Mouse (Mus musculus): ENCODE results near the gene Def6. TPM values are rescaled to one million over a fixed set of nuclear protein-coding genes. Genes with fewer than 3 reads are reported as not detected.
A peak's percentile ranks its signal among the peaks of the same experiment; 100 is the strongest.
"Not testable (repeated sequence)": the region's sequence is repeated elsewhere in the genome, so short reads cannot be mapped to it uniquely, and the experiment has no call there.

The Def6 gene
- polyA plus RNA-seq, 1 experiment from 2014 or later: 2.9 TPM

DNA sequence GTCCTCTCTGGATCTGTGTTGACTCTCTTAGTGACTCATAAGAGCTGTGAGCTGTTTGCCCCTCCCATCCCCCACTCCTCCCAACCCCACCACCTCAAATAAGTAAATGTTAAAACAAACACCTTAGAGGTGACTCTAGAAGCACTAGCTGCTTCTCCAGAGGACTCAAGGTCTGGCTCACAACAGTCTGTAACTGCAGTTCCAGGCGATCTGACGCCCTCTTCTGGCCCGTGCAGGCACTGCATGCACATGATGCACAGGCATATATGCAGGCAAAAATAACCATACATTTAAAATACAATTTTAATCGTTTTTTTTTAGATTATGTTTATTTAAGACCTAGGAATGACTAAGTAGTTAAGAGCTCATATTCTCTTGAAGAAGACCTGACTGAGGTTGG is 5.7 kb downstream of the Def6 start:
- Histone ChIP-seq H3K36me3 (ENCODE audit: control insufficient read depth, insufficient read depth, low read length) (no peaks in the 10 kb centered on the region), H3K27ac (ENCODE audit: low read depth, low read length) (no peak overlapping the region), H3K27me3 (ENCODE audit: control insufficient read depth, insufficient read depth, low read length) (no peaks in the 10 kb centered on the region), H3K4me1 (replicated peaks; ENCODE audit: control insufficient read depth, insufficient read depth, low read length) (no peaks in the 10 kb centered on the region), H3K9me3 (ENCODE audit: control insufficient read depth, low read length) (no peaks in the 10 kb centered on the region), H3K9ac (ENCODE audit: low read depth, low read length) (no peak overlapping the region), H3K4me3 (ENCODE audit: low read depth, low read length) (no peak overlapping the region), H3K4me2 (replicated peaks; ENCODE audit: low read depth, low read length) (no peak overlapping the region)
- 34% methylated on average over 4 of the region's 4 CpGs for WGBS
- ATAC-seq (ENCODE audit: low FRiP score): no peak
- DNase-seq (ENCODE audit: low spot score): no peak

DNA sequence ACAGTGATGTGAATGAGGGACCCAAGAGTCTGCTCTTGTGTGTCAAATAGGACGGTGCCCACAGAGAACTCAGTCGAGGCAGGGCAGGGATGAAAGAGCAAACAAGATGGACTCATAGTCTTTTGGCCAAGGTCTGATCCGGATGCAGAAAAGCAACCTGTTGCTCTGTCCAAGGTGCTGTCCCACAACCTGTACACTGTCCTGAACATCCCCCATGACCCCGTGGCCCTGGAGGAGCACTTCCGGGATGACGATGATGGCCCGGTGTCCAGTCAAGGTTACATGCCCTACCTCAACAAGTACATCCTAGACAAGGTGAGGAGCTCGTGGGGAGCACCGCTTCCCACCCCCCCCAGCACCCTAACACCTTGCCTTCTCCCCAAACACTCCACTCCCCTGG is 9.2 kb downstream of the Def6 start:
- WGBS: 84% methylated on average over 9 of the region's 9 CpGs
- Histone ChIP-seq H3K9me3 (ENCODE audit: control insufficient read depth, low read length) (no peaks in the 10 kb centered on the region), H3K4me1 (replicated peaks; ENCODE audit: control insufficient read depth, insufficient read depth, low read length) (no peaks in the 10 kb centered on the region)

DNA sequence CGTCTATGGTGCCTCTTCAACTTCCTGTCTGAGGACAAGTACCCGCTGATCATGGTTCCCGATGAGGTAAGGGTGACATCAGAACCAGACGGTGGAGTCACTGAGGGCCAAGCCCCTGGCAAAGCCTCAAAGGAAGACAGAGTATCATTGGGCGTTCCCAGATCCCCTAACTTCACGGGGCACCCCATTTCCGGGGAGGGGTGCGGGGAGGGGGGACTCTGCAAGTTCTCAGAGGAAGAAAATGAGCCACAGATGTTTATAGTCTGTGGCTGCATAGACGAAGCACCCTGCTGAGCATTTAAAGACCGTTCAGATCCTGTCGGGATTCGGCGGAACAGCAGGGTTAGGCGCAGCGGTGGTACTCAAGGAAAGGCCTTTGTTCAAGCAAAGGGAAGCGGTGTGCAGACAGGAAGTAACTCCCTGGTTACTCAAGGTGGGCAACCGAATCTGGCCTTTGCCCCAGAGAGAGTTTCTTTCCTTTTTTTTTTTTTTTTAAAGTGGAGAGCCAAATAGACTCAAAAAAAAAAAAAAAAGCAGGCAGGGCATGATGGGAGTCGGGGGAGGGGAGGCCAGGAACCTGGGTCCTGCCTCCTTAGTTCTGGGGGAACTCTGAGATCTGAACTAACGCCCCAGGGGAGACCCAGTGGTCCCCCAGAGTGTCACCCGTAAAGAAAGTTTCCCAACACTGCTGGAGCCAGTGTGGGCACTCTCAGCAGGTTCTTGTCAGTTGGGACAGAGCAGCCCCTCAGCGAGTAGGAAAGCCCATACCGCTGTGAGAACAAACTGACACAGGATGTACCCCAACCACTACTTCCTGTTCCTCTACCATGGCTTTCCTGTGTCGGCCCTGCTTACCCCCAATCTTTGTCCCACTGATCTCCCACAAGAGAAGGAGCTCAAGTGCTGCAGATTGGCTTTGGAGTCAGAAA is 10.4 kb downstream of the Def6 start:
- Histone ChIP-seq H3K36me3 (ENCODE audit: control insufficient read depth, insufficient read depth, low read length) (no peaks in the 10 kb centered on the region), H3K4me3 (ENCODE audit: low read depth, low read length) (no peak overlapping the region), H3K4me2 (replicated peaks; ENCODE audit: low read depth, low read length) (no peak overlapping the region), H3K9ac (ENCODE audit: low read depth, low read length) (no peak overlapping the region), H3K27me3 (ENCODE audit: control insufficient read depth, insufficient read depth, low read length) (no peaks in the 10 kb centered on the region), H3K9me3 (ENCODE audit: control insufficient read depth, low read length) (no peaks in the 10 kb centered on the region), H3K27ac (ENCODE audit: low read depth, low read length) (no peak overlapping the region), H3K4me1 (replicated peaks; ENCODE audit: control insufficient read depth, insufficient read depth, low read length) (no peaks in the 10 kb centered on the region; the same call in 1 of the 2 replicates)
- WGBS: 23% methylated on average over 23 of the region's 23 CpGs
- ATAC-seq (ENCODE audit: low FRiP score) (no peak), DNase-seq (ENCODE audit: low spot score) (no peak)

More for the DNA sequence above, 9.2 kb downstream of the Def6 start:
- H3K9ac ChIP-seq (ENCODE audit: low read depth, low read length): no peak overlapping the region
- H3K27ac ChIP-seq (ENCODE audit: low read depth, low read length): no peak overlapping the region
- no peak for ATAC-seq (ENCODE audit: low FRiP score)
- H3K4me3 ChIP-seq (ENCODE audit: low read depth, low read length): no peak overlapping the region
- no peak for DNase-seq (ENCODE audit: low spot score)
- H3K4me2 ChIP-seq (replicated peaks; ENCODE audit: low read depth, low read length): no peak overlapping the region
- H3K36me3 ChIP-seq (ENCODE audit: control insufficient read depth, insufficient read depth, low read length): no peaks in the 10 kb centered on the region
- no peaks in the 10 kb centered on the region for H3K27me3 ChIP-seq (ENCODE audit: control insufficient read depth, insufficient read depth, low read length)

DNA sequence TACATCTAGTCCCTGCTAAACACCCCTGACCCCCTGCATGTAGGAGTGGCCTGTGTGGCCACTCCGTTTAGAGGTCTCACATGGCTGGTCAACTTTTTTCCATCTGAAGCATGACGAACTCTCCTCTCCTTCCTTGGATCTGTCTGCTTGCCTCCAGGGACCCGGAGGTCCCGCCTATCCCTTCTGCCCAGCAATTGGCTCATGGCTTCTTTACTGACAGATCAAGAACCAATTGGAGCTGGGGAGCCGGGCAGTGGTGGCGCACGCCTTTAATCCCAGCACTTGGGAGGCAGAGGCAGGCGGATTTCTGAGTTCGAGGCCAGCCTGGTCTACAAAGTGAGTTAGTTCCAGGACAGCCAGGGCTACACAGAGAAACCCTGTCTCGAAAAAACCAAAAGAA is 14.9 kb downstream of the Def6 start:
- WGBS: 91% methylated on average over 10 of the region's 10 CpGs
- DNase-seq (ENCODE audit: low spot score); H3K4me3 ChIP-seq (ENCODE audit: low read depth, low read length); H3K4me1 ChIP-seq (replicated peaks; ENCODE audit: control insufficient read depth, insufficient read depth, low read length); H3K9ac ChIP-seq (ENCODE audit: low read depth, low read length); H3K4me2 ChIP-seq (replicated peaks; ENCODE audit: low read depth, low read length); H3K27me3 ChIP-seq (ENCODE audit: control insufficient read depth, insufficient read depth, low read length); H3K36me3 ChIP-seq (ENCODE audit: control insufficient read depth, insufficient read depth, low read length); H3K9me3 ChIP-seq (ENCODE audit: control insufficient read depth, low read length); H3K27ac ChIP-seq (ENCODE audit: low read depth, low read length); ATAC-seq (ENCODE audit: low FRiP score): not testable (repeated sequence)

DNA sequence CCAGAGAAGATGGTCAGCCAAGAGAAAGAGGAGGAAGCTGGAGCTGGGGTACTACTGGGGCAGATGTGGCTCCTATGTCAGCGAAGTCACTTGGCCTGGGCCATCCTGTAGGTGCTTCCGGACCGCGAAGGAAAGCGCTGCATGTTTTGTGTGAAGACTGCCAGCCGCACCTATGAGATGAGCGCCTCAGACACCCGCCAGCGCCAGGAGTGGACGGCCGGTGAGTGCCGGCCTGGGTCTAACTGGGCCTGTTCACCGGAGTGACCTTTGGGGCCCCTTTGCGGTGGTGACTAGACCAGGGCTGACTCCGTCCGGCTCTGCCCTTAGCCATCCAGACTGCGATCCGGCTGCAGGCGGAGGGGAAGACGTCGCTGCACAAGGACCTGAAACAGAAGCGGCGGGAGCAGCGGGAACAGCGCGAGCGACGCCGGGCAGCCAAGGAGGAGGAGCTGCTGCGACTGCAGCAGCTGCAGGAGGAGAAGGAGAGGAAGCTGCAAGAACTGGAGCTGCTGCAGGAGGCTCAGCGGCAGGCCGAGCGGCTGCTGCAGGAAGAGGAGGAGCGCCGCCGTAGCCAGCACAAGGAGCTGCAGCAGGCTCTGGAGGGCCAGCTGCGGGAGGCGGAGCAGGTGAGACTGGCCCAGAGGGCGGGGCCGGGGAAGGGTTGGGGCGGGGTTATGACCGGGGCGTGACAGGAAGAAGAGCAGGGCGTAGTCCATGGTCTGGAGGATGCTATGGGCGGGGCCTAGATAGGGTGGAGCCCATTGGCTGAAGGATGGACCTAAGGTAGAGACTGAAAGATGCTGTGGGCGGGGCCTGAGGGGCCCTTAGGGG is 16.2 kb downstream of the Def6 start:
- 1% methylated on average over 46 of the region's 46 CpGs for WGBS

DNA sequence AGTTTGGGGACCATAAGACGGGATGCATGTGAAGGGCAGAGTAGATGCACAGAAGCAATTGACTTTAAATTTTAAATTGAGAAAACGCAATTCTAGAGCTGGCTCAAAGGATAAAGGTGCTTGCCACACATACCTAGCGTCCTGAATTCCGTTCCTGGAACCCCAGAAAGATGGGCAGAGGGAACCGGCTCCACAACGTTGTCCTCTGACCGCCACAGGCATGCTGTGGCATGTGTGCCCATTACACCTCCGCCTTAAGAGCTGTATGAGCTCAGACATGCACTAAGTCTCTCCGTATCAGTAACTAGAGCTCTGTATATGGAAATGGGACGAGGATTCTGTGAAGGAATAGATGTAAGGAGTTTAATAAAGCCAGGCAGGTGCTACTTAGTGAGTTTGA is 17.0 kb downstream of the Def6 start:
- H3K9me3 ChIP-seq (ENCODE audit: control insufficient read depth, low read length): no peaks in the 10 kb centered on the region
- ATAC-seq (ENCODE audit: low FRiP score) (no peak), DNase-seq (ENCODE audit: low spot score) (no peak)
- H3K4me1 ChIP-seq (replicated peaks; ENCODE audit: control insufficient read depth, insufficient read depth, low read length): no peaks in the 10 kb centered on the region; the same call in 1 of the 2 replicates
- no peak overlapping the region for H3K27ac ChIP-seq (ENCODE audit: low read depth, low read length)
- H3K36me3 ChIP-seq (ENCODE audit: control insufficient read depth, insufficient read depth, low read length): no peaks in the 10 kb centered on the region
- H3K9ac ChIP-seq (ENCODE audit: low read depth, low read length): no peak overlapping the region
- no peaks in the 10 kb centered on the region for H3K27me3 ChIP-seq (ENCODE audit: control insufficient read depth, insufficient read depth, low read length)
- H3K4me2 ChIP-seq (replicated peaks; ENCODE audit: low read depth, low read length): no peak overlapping the region
- H3K4me3 ChIP-seq (ENCODE audit: low read depth, low read length): no peak overlapping the region
- WGBS: 89% methylated on average over 10 of the region's 10 CpGs

More for the DNA sequence above, 16.2 kb downstream of the Def6 start:
- no peaks in the 10 kb centered on the region for H3K9me3 ChIP-seq (ENCODE audit: control insufficient read depth, low read length)
- peak overlapping the region; percentile 54 for H3K4me3 ChIP-seq (ENCODE audit: low read depth, low read length)
- no peaks in the 10 kb centered on the region; the same call in 1 of the 2 replicates for H3K4me1 ChIP-seq (replicated peaks; ENCODE audit: control insufficient read depth, insufficient read depth, low read length)
- H3K36me3 ChIP-seq (ENCODE audit: control insufficient read depth, insufficient read depth, low read length): no peaks in the 10 kb centered on the region
- DNase-seq (ENCODE audit: low spot score): peak; percentile 89
- H3K27me3 ChIP-seq (ENCODE audit: control insufficient read depth, insufficient read depth, low read length): no peaks in the 10 kb centered on the region
- peak overlapping the region; percentile 93 for H3K4me2 ChIP-seq (replicated peaks; ENCODE audit: low read depth, low read length)
- peak; percentile 92 for ATAC-seq (ENCODE audit: low FRiP score)
- peak overlapping the region; percentile 80 for H3K27ac ChIP-seq (ENCODE audit: low read depth, low read length)
- H3K9ac ChIP-seq (ENCODE audit: low read depth, low read length): peak overlapping the region; percentile 79

DNA sequence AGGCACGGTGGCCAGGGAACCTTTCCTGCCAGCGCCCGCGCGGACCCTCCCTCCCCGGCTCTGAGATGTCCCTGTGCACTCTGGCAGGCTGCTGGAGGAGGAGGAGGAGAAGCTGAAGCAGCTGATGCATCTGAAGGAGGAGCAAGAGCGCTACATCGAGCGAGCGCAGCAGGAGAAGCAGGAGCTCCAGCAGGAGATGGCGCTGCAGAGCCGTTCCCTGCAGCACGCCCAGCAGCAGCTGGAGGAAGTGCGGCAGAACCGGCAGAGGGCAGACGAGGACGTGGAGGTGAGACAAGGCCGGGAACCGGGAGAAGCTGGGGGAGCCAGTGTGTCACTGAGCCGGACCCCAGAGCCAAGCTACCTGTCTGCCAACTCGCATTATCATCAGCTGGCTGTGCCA is 18.4 kb downstream of the Def6 start:
- no peaks in the 10 kb centered on the region for H3K27me3 ChIP-seq (ENCODE audit: control insufficient read depth, insufficient read depth, low read length)
- DNase-seq (ENCODE audit: low spot score) (peak; percentile 89), ATAC-seq (ENCODE audit: low FRiP score) (peak; percentile 62)
- no peak overlapping the region for H3K27ac ChIP-seq (ENCODE audit: low read depth, low read length)
- H3K9ac ChIP-seq (ENCODE audit: low read depth, low read length): peak overlapping the region; percentile 40
- H3K4me1 ChIP-seq (replicated peaks; ENCODE audit: control insufficient read depth, insufficient read depth, low read length): no peaks in the 10 kb centered on the region; the same call in 1 of the 2 replicates
- H3K36me3 ChIP-seq (ENCODE audit: control insufficient read depth, insufficient read depth, low read length): no peaks in the 10 kb centered on the region
- H3K9me3 ChIP-seq (ENCODE audit: control insufficient read depth, low read length): no peaks in the 10 kb centered on the region
- under 1% methylated on average over 21 of the region's 21 CpGs for WGBS
- peak overlapping the region; percentile 18 for H3K4me3 ChIP-seq (ENCODE audit: low read depth, low read length)
- H3K4me2 ChIP-seq (replicated peaks; ENCODE audit: low read depth, low read length): peak overlapping the region; percentile 46

DNA sequence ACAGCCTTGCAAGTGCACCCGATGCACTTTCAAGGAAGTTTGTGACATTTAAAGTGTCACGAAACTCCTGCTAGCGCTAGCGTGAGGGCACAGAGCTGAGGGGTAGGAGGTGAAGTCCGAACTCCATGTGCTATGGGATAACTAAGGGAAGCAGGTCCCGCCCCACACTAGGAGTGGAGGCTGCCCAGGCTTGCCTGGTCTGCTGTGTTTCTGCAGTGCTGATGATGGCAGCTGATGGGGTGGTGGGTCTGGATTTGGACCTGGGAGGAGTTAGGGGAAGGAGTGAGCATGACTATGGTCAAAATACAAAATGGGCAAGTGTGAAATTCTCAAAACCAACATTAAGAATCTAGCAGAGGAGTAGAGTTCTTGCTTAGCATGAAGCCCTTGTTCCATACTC is 22.9 kb downstream of the Def6 start:
- no peaks in the 10 kb centered on the region for H3K4me1 ChIP-seq (replicated peaks; ENCODE audit: control insufficient read depth, insufficient read depth, low read length)
- no peak for DNase-seq (ENCODE audit: low spot score)
- H3K27ac ChIP-seq (ENCODE audit: low read depth, low read length): no peak overlapping the region
- H3K9me3 ChIP-seq (ENCODE audit: control insufficient read depth, low read length): no peaks in the 10 kb centered on the region
- H3K4me2 ChIP-seq (replicated peaks; ENCODE audit: low read depth, low read length): no peak overlapping the region
- 90% methylated on average over 6 of the region's 6 CpGs for WGBS
- H3K4me3 ChIP-seq (ENCODE audit: low read depth, low read length): no peak overlapping the region
- H3K27me3 ChIP-seq (ENCODE audit: control insufficient read depth, insufficient read depth, low read length): no peaks in the 10 kb centered on the region
- no peaks in the 10 kb centered on the region for H3K36me3 ChIP-seq (ENCODE audit: control insufficient read depth, insufficient read depth, low read length)
- ATAC-seq (ENCODE audit: low FRiP score): no peak
- H3K9ac ChIP-seq (ENCODE audit: low read depth, low read length): no peak overlapping the region
